Mouse (Mus musculus): ENCODE results near the gene Btrc. TPM values are rescaled to one million over a fixed set of nuclear protein-coding genes. Genes with fewer than 3 reads are reported as not detected.
"Not testable (repeated sequence)": the region's sequence is repeated elsewhere in the genome, so short reads cannot be mapped to it uniquely, and the experiment has no call there.

The Btrc gene
- polyA plus RNA-seq, 1 experiment = 16.7 TPM

DNA sequence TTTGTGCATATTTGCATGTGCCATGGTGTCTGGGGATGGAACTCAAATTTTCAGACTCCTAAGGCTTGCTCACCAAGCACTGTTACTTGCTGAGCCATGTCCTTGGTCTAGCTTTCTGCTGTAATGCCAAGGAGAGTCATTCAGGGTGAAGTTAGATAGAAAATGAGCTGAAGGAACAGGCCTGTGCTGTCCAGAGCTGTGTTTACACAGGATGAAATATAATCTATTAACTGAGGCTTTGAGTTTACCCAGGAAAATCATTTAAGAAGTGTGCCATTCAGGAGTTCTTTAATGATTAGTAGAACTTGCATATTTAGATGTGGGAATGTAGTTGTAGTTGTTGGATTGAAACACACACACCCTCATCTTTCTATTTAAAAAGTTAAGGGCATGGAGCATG lies 54.1 kb downstream of the Btrc start:
- H3K4me1 ChIP-seq (ENCODE audit: control insufficient read depth, insufficient read depth, low read length) = peaks cover 3% of the 10 kb centered on the region
- no peak overlapping the region for H3K4me3 ChIP-seq (ENCODE audit: insufficient read depth, low read length)
- TF ChIP-seq CTCF (IDR thresholded peaks at IDR 0.05; ENCODE audit: low read depth, low read length) (no peak), POLR2A (IDR thresholded peaks at IDR 0.05; ENCODE audit: borderline replicate concordance, low read depth, low read length) (no peak)
- H3K27ac ChIP-seq (ENCODE audit: insufficient read depth, low read depth, low read length) = no peak overlapping the region

DNA sequence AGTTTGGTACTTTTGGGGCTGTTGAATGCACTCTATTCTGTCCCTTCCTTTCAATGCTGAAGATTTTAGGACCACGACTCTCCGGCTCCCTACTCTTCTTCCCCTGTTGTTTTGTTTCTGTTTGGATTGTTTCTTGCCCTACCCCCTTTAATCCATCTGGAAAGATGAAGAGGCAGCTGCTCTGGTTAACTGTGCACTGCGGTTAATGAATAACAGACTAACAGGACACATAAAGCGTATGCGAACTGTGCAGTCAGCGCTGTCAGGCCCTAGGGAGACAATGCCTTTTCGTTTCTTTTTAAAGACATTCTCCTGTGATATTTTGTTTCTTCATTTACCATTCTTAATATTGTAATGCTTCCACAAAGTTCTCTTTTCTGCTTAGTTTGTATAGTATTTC lies 58.7 kb downstream of the Btrc start:
- H3K4me1 ChIP-seq (ENCODE audit: control insufficient read depth, insufficient read depth, low read length) = no peaks in the 10 kb centered on the region
- no peak overlapping the region for H3K27ac ChIP-seq (ENCODE audit: insufficient read depth, low read depth, low read length)
- TF ChIP-seq CTCF (IDR thresholded peaks at IDR 0.05; ENCODE audit: low read depth, low read length) (no peak), POLR2A (IDR thresholded peaks at IDR 0.05; ENCODE audit: borderline replicate concordance, low read depth, low read length) (no peak)
- H3K4me3 ChIP-seq (ENCODE audit: insufficient read depth, low read length) = no peak overlapping the region

DNA sequence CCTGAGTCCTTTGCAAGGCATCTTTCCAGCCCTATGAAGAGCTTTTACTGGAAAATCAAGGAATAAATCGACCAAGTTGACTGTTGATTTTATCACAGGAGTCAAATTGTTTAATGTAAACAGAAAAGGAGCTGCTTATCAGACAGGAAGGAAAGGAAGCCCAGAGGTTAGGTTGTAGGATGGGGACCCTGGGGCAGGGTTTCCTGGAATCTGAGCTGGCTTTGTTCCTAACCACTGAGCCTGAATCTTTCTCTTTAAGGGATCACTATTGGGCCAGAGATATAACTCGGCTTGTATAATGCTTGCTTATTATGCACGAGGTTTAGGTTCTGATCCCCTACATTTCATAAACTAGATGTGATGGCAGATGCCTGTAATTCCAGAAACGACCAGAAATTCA lies 64.6 kb downstream of the Btrc start:
- TF ChIP-seq POLR2A (IDR thresholded peaks at IDR 0.05; ENCODE audit: borderline replicate concordance, low read depth, low read length) (no peak), CTCF (IDR thresholded peaks at IDR 0.05; ENCODE audit: low read depth, low read length) (no peak)
- Histone ChIP-seq H3K4me3 (ENCODE audit: insufficient read depth, low read length) (no peak overlapping the region), H3K27ac (ENCODE audit: insufficient read depth, low read depth, low read length) (no peak overlapping the region), H3K4me1 (ENCODE audit: control insufficient read depth, insufficient read depth, low read length) (no peaks in the 10 kb centered on the region)

DNA sequence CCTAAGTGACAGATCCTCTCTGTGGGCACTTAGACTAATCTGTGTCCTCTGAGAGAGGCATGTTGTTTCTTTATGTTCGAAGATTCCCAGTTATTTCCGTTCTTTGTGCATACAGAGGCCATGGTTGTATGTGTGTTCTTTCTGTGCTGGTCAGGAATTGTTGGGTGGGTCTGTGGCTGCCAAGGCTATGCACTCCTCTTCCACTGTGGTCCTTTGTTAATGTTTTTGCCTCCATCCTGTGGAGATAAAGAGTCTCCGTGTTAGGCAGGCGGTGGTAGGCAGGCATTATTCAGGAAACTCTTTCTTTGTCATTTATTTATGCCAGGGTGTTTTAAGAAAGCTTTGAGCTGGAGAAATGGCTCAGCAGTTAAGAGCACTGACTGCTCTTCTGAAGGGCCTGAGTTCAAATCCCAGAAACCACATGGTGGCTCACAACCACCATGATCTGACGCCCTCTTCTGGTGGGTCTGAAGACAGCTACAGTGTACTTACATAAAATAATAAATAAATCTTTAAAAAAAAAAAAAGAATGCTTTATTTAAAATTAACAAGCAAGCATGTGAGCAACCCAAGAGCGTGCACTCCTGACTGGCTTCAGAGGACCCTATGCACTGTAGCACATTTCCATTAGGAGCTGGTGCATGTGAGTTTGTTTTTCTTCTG lies 67.6 kb downstream of the Btrc start:
- TF ChIP-seq POLR2A (IDR thresholded peaks at IDR 0.05; ENCODE audit: borderline replicate concordance, low read depth, low read length) = no peak
- no peak for TF ChIP-seq CTCF (IDR thresholded peaks at IDR 0.05; ENCODE audit: low read depth, low read length)
- H3K4me1 ChIP-seq (ENCODE audit: control insufficient read depth, insufficient read depth, low read length) = no peaks in the 10 kb centered on the region
- no peak overlapping the region for H3K27ac ChIP-seq (ENCODE audit: insufficient read depth, low read depth, low read length)
- H3K4me3 ChIP-seq (ENCODE audit: insufficient read depth, low read length) = no peak overlapping the region

DNA sequence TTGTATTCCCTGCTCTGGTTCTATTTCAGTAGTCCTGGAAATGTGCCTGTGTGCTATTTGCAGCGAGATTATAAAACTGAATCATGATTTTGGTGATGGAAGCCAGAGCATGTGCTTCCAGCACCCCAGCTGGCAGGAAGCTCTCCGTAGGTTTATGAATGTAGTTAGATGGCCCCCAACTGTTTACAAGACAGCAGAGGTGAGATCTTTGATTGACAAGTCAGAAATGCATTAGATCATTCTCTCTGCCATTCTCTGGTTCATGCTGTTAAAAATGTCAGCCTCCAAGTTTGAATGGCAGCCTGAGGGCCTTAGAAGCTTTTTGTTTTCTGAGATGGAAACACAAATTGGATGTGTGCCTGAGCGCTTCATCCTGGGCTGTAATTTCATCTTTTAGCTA lies 68.8 kb downstream of the Btrc start:
- TF ChIP-seq POLR2A (IDR thresholded peaks at IDR 0.05; ENCODE audit: borderline replicate concordance, low read depth, low read length) (no peak), CTCF (IDR thresholded peaks at IDR 0.05; ENCODE audit: low read depth, low read length) (no peak)
- Histone ChIP-seq H3K4me3 (ENCODE audit: insufficient read depth, low read length) (no peak overlapping the region), H3K4me1 (ENCODE audit: control insufficient read depth, insufficient read depth, low read length) (no peaks in the 10 kb centered on the region), H3K27ac (ENCODE audit: insufficient read depth, low read depth, low read length) (no peak overlapping the region)

DNA sequence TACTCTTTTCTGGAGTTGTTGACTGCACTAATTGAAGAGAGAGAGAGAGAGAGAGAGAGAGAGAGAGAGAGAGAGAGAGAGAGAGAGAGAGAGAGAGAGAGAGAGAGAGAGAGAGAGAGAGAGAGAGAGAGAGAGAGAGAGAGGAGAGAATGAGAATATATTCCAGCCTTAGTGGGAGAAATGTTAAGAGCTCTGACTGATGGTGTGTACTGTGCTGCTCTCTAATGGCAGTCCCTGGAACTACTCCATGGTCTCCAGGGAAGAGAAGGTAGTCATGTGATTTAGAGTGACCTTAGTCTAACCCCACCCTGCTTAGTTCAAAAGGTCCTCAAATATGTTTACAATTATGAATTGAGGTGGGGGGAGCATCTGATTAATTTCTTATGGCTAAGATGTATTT lies 72.5 kb downstream of the Btrc start:
- not testable (repeated sequence) for H3K4me1 ChIP-seq (ENCODE audit: control insufficient read depth, insufficient read depth, low read length); H3K4me3 ChIP-seq (ENCODE audit: insufficient read depth, low read length); H3K27ac ChIP-seq (ENCODE audit: insufficient read depth, low read depth, low read length)

DNA sequence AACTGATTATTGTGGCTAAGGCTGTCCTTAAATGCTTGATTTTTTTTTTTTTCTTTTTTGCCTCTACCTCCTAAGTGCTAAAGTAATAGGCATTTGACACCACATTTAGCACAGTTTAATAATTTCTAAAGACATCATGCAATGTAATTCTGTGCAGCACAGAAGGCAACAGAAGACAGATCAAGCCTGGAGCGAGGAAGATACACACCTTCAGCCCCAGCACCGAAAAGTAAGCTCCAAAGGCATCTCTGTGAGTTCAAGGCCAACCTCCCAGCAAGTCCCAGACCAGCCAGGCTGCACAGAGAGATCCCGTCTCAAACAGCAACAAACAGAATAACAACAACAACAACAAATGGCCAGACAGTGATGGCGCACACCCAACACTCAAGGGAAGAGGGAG lies 73.6 kb downstream of the Btrc start:
- TF ChIP-seq POLR2A (IDR thresholded peaks at IDR 0.05; ENCODE audit: borderline replicate concordance, low read depth, low read length) (no peak), CTCF (IDR thresholded peaks at IDR 0.05; ENCODE audit: low read depth, low read length) (no peak)
- H3K27ac ChIP-seq (ENCODE audit: insufficient read depth, low read depth, low read length) = no peak overlapping the region
- H3K4me1 ChIP-seq (ENCODE audit: control insufficient read depth, insufficient read depth, low read length) = no peaks in the 10 kb centered on the region
- no peak overlapping the region for H3K4me3 ChIP-seq (ENCODE audit: insufficient read depth, low read length)

DNA sequence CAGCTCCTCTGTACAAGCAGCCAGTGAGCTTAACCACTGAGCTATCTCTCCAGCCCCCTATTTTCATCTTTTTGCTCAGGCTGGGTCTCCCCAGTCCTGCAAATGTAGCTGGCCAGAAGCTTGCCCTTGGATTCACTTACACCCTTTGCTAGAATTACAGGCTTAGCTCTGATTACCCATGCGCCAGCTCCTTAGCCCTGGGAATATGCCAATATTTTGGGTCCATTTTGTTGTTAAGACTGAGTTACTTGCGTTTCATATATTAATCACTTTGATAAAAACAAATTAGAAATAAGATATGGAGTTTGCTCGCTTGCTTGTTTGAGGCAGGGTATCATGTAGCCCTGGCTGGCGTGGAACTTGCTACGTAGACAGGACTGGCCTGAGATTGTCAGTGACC lies 74.7 kb downstream of the Btrc start:
- Histone ChIP-seq H3K27ac (ENCODE audit: insufficient read depth, low read depth, low read length) (no peak overlapping the region), H3K4me1 (ENCODE audit: control insufficient read depth, insufficient read depth, low read length) (no peaks in the 10 kb centered on the region), H3K4me3 (ENCODE audit: insufficient read depth, low read length) (no peak overlapping the region)
- TF ChIP-seq CTCF (IDR thresholded peaks at IDR 0.05; ENCODE audit: low read depth, low read length) (no peak), POLR2A (IDR thresholded peaks at IDR 0.05; ENCODE audit: borderline replicate concordance, low read depth, low read length) (no peak)

DNA sequence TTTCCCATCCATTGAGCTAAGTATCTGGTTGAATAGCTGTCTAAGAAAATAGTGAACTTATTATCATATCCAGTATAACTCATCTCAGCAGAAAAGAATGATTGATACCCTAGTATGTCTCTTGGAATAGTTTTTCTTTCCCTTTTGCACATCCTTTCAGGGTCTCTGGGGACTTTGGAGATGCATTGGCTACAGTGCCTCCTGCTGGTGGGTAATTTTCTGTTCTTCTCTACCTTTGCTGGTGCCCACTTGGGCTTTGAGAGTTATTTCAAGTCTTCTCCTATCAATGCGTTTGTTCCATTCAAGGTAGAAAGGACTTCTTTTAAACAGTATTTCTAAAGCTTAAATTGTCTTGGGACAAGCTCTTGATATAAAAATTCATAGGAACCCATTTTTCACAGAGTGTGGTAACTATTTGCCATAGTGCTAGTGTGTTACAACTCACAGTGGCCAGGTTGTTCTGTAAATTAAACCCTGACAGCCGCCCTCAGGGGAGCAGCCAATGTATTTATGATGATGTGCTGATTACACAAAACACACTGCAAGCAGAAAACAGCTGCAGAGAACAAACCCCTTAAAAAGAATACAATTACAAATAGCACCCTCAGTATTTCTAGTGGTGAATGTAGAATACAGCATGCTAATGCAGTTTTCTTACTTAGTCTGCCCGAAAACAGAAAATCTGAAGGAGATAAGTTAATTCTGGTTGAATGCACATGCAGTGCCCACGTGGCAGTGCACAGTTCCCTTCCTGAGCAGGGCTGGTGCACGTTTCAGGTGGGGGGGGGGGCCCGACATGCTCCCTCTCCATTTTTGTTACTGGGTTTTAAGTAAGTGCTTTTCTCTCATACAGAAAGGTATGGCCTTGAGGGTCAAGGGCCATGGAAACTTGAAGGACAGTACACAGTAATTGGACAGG lies 75.7 kb downstream of the Btrc start:
- H3K4me3 ChIP-seq (ENCODE audit: insufficient read depth, low read length) = no peak overlapping the region

DNA sequence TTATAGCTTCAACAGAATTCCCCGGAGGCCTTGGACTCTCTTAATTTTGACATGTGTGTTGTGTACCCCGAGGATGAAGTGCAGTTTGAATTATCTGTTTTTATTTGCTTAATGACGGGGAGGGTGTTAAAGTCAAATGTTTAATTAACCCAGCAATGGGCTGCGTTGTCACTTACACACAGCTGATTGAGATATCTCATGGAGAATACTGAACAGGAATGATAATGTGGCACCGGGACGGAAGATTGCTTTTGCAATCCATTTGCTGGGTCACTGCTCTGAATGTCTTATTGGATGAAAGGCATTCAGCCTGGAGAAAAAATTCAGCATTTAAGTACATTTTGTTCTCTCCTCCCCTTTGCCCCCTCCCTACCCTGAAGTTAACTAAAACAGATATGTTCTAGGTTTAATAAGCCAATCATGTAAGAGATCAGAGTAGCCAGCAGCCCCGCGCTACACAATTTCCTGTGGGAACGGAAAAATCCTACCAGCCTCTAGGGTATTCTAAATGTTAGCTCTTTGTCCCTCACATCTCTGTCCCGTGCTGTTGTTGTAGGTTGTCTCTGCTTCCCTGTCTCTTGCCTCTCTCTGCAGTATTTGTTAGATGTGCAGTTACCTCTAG lies 77.1 kb downstream of the Btrc start:
- Histone ChIP-seq H3K4me3 (ENCODE audit: insufficient read depth, low read length) (no peak overlapping the region), H3K27ac (ENCODE audit: insufficient read depth, low read depth, low read length) (no peak overlapping the region), H3K4me1 (ENCODE audit: control insufficient read depth, insufficient read depth, low read length) (no peaks in the 10 kb centered on the region)
- TF ChIP-seq POLR2A (IDR thresholded peaks at IDR 0.05; ENCODE audit: borderline replicate concordance, low read depth, low read length) (no peak), CTCF (IDR thresholded peaks at IDR 0.05; ENCODE audit: low read depth, low read length) (no peak)

More for the DNA sequence above, 75.7 kb downstream of the Btrc start:
- Histone ChIP-seq H3K4me1 (ENCODE audit: control insufficient read depth, insufficient read depth, low read length) (no peaks in the 10 kb centered on the region), H3K27ac (ENCODE audit: insufficient read depth, low read depth, low read length) (no peak overlapping the region)
- no peak for TF ChIP-seq CTCF (IDR thresholded peaks at IDR 0.05; ENCODE audit: low read depth, low read length)
- TF ChIP-seq POLR2A (IDR thresholded peaks at IDR 0.05; ENCODE audit: borderline replicate concordance, low read depth, low read length) = no peak
